Mouse (Mus musculus): ENCODE data around the gene Col19a1.

Gene Col19a1

DNA sequence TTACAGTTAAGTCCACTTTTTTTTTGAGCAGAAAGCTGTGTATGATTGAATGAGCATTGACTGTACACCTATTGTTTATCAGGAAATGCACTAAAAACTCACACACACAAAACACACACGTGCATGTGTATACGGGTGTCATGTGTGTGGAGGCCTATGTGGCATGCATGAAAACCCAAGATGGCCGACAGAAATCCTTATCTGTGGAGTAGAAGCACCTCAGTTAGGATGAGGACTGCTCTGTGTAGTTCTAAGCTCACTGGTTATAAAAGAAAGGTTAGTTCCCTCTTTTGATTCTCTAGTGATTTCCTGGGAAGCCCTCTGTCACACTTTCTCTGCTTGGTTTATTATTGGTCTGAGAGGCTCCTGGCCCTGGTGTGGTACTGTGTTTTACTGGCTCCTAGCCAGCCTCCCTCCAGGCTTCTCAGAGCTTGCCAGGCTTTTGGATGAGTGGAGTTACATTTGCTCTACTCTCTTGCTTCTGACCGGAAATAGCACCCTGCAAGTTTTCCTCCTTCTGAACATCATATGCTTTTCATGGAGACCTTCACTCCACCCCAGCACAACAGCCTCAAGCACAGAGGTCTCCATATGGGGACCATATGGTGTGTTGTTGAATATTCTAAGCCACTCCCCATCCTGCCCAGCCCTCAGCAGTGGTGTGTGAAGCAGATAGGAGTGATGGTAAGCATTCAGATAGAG lies 361.3 kb downstream of the Col19a1 start:
- DNase-seq: no peak

DNA sequence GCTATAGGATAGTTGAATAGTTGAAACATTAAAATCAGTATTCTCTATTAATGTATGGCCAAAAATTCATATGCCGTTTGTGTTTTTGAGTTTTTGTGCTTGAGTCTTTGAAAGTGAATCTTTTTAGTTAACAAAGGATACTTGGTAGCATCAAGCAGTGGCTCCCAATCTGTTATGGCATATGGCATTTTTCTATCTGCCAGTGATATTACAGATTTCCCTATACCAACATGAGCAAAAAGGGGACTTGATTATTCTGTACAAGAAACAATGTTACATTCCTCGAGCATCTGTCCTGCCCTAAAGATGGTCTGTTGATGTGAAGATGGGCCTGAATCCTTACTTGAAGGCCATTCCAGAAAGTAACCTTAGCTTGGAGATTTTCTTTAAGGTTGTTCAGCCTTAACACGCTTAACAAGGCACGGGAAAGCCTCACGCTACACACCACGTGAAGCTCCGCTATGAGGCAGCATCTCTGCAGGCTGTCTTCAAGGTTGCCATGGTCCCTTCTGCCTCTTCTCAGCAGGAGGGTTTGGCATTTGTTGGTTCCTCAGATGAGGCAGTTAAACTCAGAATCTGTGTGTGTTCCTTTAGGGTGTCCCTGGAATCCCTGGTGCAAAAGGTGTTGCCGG lies 364.2 kb downstream of the Col19a1 start:
- no peak for DNase-seq

DNA sequence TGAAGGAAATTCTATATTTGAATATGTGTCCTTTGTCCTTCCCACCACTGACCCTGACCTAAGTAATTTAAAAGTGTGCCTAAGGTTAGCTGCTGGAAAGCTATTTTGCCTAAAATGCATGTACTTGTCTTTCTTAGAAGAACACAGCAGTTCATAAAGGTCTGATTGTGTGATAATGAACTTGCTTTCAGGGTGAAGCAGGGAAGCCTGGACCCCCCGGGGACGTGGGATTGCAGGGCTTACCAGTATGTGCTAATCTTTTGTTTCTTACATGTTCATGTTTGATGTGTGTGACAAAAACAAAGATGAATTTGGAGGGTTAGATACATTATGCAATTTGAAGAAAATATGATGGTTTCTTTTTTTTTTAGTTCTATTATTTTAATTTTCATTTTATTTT lies 365.0 kb downstream of the Col19a1 start:
- DNase-seq: no peak

DNA sequence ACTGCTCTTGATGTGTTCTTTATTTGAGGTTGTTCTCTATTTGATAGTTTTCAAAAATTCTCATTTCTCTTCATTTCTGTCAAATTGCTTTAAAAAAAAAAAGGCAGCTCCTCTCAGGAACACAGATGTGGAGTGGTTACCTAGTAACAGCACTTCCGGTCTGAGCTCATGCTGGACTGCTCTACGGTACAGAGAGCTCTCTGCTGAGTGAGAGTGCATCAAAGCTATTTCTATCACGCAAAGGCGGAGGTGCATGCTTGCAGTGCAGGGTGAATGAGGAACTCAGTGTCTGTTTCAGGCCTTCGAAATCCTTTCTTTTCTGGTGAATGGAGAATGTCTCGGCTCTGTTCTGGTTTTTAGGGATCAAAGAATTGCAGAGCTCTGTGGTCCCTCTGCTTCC lies 368.2 kb downstream of the Col19a1 start:
- no peak for DNase-seq

Measured in kidney, adult 9 months (tissue).